Mouse (Mus musculus) heart, postnatal 0 days (tissue): ENCODE measurements around the gene Btbd3.

Experiments
- CTCF ChIP-seq: IDR thresholded peaks from 2 replicates; pipeline ENCODE4 v1.5.1; 2016; ENCODE audit warnings: antibody characterized with exemption, control low read depth, low read depth
- EP300 ChIP-seq: IDR thresholded peaks from 2 replicates; pipeline ENCODE4 v1.6.1; 2016; ENCODE audit warnings: antibody characterized with exemption, low read depth

DNA sequence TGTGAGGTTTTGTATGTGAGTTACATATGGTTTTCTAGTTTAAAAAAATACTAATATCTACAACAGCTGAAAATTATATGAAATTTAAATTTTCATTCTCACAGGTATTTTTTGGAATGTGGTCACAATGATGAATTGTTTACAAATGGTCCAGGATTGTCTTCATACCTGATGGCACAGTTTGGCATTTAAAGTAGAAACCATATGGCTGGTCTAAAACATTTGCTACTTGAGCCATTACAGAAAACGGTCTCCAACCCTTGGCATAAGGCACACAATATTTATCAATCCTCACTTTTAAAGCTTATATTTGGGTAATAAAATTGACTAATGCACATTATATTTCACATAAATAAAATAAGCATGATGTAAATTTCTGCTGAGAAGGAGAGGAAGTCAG is 272.1 kb downstream of the Btbd3 start:
- no peak for TF ChIP-seq CTCF
- TF ChIP-seq EP300: no peak
